Mouse (Mus musculus): Measurements from ENCODE around the gene Gm37240. TPM values are rescaled to one million over a fixed set of nuclear protein-coding genes. Genes with fewer than 3 reads are reported as not detected.
A peak's percentile ranks its signal among the peaks of the same experiment; 100 is the strongest.

Gene Gm37240
- polyA plus RNA-seq, 1 experiment = 0.77 TPM

GRCm38 (mm10) chr3:85482636-85483035 lies 404.7 kb downstream of the Gm37240 start:
- TF ChIP-seq POLR2A (IDR thresholded peaks at IDR 0.05; ENCODE audit: borderline replicate concordance, insufficient read depth, low read length) = no peak
- Histone ChIP-seq H3K27ac (ENCODE audit: insufficient read depth, low read length) (no peak overlapping the region), H3K4me3 (replicated peaks; ENCODE audit: insufficient read depth, low read depth, low read length) (no peak overlapping the region), H3K4me1 (ENCODE audit: control insufficient read depth, insufficient read depth, low read length) (peaks cover 19% of the 10 kb centered on the region), H3K27me3 (ENCODE audit: control insufficient read depth, insufficient read depth, low read length) (no peaks in the 10 kb centered on the region)
- WGBS = 55% methylated on average over 5 of the region's 5 CpGs
- DNase-seq = peak in 1 of 2 experiments; percentile 39

GRCm38 (mm10) chr3:85480638-85481037 lies 406.7 kb downstream of the Gm37240 start:
- TF ChIP-seq POLR2A (IDR thresholded peaks at IDR 0.05; ENCODE audit: borderline replicate concordance, insufficient read depth, low read length) = no peak
- peak; percentile 17; the same call in 1 of the 2 replicates for TF ChIP-seq CTCF (IDR thresholded peaks at IDR 0.05; ENCODE audit: borderline replicate concordance, insufficient read depth, low read depth, low read length)
- 93% methylated on average over 1 of the region's 1 CpGs for WGBS
- H3K4me3 ChIP-seq (replicated peaks; ENCODE audit: insufficient read depth, low read depth, low read length) = no peak overlapping the region

GRCm38 (mm10) chr3:85478731-85479130 lies 408.6 kb downstream of the Gm37240 start:
- no peak for TF ChIP-seq CTCF (IDR thresholded peaks at IDR 0.05; ENCODE audit: borderline replicate concordance, insufficient read depth, low read depth, low read length)
- no peak for TF ChIP-seq POLR2A (IDR thresholded peaks at IDR 0.05; ENCODE audit: borderline replicate concordance, insufficient read depth, low read length)
- Histone ChIP-seq H3K27me3 (ENCODE audit: control insufficient read depth, insufficient read depth, low read length) (no peaks in the 10 kb centered on the region), H3K4me1 (ENCODE audit: control insufficient read depth, insufficient read depth, low read length) (0 out of 2 replicates have a peak, but pooled peaks cover 4% of the 10 kb centered on the region), H3K4me3 (replicated peaks; ENCODE audit: insufficient read depth, low read depth, low read length) (no peak overlapping the region), H3K27ac (ENCODE audit: insufficient read depth, low read length) (no peak overlapping the region)
- no peak for DNase-seq
- WGBS = 92% methylated on average over 8 of the region's 8 CpGs

More at GRCm38 (mm10) chr3:85480638-85481037, 406.7 kb downstream of the Gm37240 start:
- no peaks in the 10 kb centered on the region for H3K27me3 ChIP-seq (ENCODE audit: control insufficient read depth, insufficient read depth, low read length)
- no peak overlapping the region for H3K27ac ChIP-seq (ENCODE audit: insufficient read depth, low read length)
- peaks cover 7% of the 10 kb centered on the region for H3K4me1 ChIP-seq (ENCODE audit: control insufficient read depth, insufficient read depth, low read length)
- no peak for DNase-seq

- Histone ChIP-seq H3K4me1 (ENCODE audit: control insufficient read depth, insufficient read depth, low read length) (peaks cover 34% of the 10 kb centered on the region), H3K27me3 (ENCODE audit: control insufficient read depth, insufficient read depth, low read length) (no peaks in the 10 kb centered on the region), H3K27ac (ENCODE audit: insufficient read depth, low read length) (no peak overlapping the region; the same call in 1 of the 2 replicates), H3K4me3 (replicated peaks; ENCODE audit: insufficient read depth, low read depth, low read length) (no peak overlapping the region)
- WGBS = 78% methylated on average over 6 of the region's 6 CpGs
- DNase-seq = no peak
- TF ChIP-seq POLR2A (IDR thresholded peaks at IDR 0.05; ENCODE audit: borderline replicate concordance, insufficient read depth, low read length) = no peak
- TF ChIP-seq CTCF (IDR thresholded peaks at IDR 0.05; ENCODE audit: borderline replicate concordance, insufficient read depth, low read depth, low read length) = no peak
Measured at GRCm38 (mm10) chr3:85469711-85470110, 417.6 kb downstream of the Gm37240 start.

- peak in 1 of 2 experiments; percentile 41 for DNase-seq
- WGBS = 12% methylated on average over 2 of the region's 2 CpGs
- Histone ChIP-seq H3K4me3 (replicated peaks; ENCODE audit: insufficient read depth, low read depth, low read length) (no peak overlapping the region), H3K27ac (ENCODE audit: insufficient read depth, low read length) (peak overlapping the region; percentile 61), H3K27me3 (ENCODE audit: control insufficient read depth, insufficient read depth, low read length) (no peaks in the 10 kb centered on the region), H3K4me1 (ENCODE audit: control insufficient read depth, insufficient read depth, low read length) (peaks cover 38% of the 10 kb centered on the region)
- TF ChIP-seq CTCF (IDR thresholded peaks at IDR 0.05; ENCODE audit: borderline replicate concordance, insufficient read depth, low read depth, low read length) (no peak), POLR2A (IDR thresholded peaks at IDR 0.05; ENCODE audit: borderline replicate concordance, insufficient read depth, low read length) (no peak)
Measured at GRCm38 (mm10) chr3:85468995-85469394, 418.3 kb downstream of the Gm37240 start.

GRCm38 (mm10) chr3:85465283-85466025 lies 421.9 kb downstream of the Gm37240 start:
- 32% methylated on average over 10 of the region's 10 CpGs for WGBS
- Histone ChIP-seq H3K27me3 (ENCODE audit: control insufficient read depth, insufficient read depth, low read length) (no peaks in the 10 kb centered on the region), H3K4me1 (ENCODE audit: control insufficient read depth, insufficient read depth, low read length) (peaks cover 41% of the 10 kb centered on the region), H3K4me3 (replicated peaks; ENCODE audit: insufficient read depth, low read depth, low read length) (no peak overlapping the region), H3K27ac (ENCODE audit: insufficient read depth, low read length) (no peak overlapping the region)
- TF ChIP-seq POLR2A (IDR thresholded peaks at IDR 0.05; ENCODE audit: borderline replicate concordance, insufficient read depth, low read length) (no peak), CTCF (IDR thresholded peaks at IDR 0.05; ENCODE audit: borderline replicate concordance, insufficient read depth, low read depth, low read length) (no peak)
- DNase-seq = peak; percentile 48

- TF ChIP-seq POLR2A (IDR thresholded peaks at IDR 0.05; ENCODE audit: borderline replicate concordance, insufficient read depth, low read length) (no peak), CTCF (IDR thresholded peaks at IDR 0.05; ENCODE audit: borderline replicate concordance, insufficient read depth, low read depth, low read length) (no peak)
- peaks cover 9% of the 10 kb centered on the region; the same call in 1 of the 2 replicates for H3K4me1 ChIP-seq (ENCODE audit: control insufficient read depth, insufficient read depth, low read length)
- DNase-seq = no peak
- no peak overlapping the region for H3K4me3 ChIP-seq (replicated peaks; ENCODE audit: insufficient read depth, low read depth, low read length)
- 74% methylated on average over 6 of the region's 6 CpGs for WGBS
- H3K27me3 ChIP-seq (ENCODE audit: control insufficient read depth, insufficient read depth, low read length) = no peaks in the 10 kb centered on the region
- no peak overlapping the region for H3K27ac ChIP-seq (ENCODE audit: insufficient read depth, low read length)
Measured at GRCm38 (mm10) chr3:85460021-85460420, 427.3 kb downstream of the Gm37240 start.

- H3K4me1 ChIP-seq (ENCODE audit: control insufficient read depth, insufficient read depth, low read length) = peaks cover 5% of the 10 kb centered on the region; the same call in 1 of the 2 replicates
- H3K27me3 ChIP-seq (ENCODE audit: control insufficient read depth, insufficient read depth, low read length) = no peaks in the 10 kb centered on the region
- no peak overlapping the region for H3K27ac ChIP-seq (ENCODE audit: insufficient read depth, low read length)
- TF ChIP-seq CTCF (IDR thresholded peaks at IDR 0.05; ENCODE audit: borderline replicate concordance, insufficient read depth, low read depth, low read length) = no peak
- TF ChIP-seq POLR2A (IDR thresholded peaks at IDR 0.05; ENCODE audit: borderline replicate concordance, insufficient read depth, low read length) = no peak
- H3K4me3 ChIP-seq (replicated peaks; ENCODE audit: insufficient read depth, low read depth, low read length) = no peak overlapping the region
- DNase-seq = no peak
- WGBS = 94% methylated on average over 2 of the region's 2 CpGs
Measured at GRCm38 (mm10) chr3:85456983-85457382, 430.3 kb downstream of the Gm37240 start.
